Mouse (Mus musculus): Measurements from ENCODE around the gene Gm28308. TPM values are rescaled to one million over a fixed set of nuclear protein-coding genes. Genes with fewer than 3 reads are reported as not detected.

The Gm28308 gene
- total and polyA plus RNA-seq, 3 experiments = not detected

GRCm38 (mm10) chr6:52173648-52174047, 39.5 kb downstream of the Gm28308 start:
- dilution Hi-C loops (cut with MboI; ENCODE audit: extremely low pct_ligation_motif_present, extremely low pct_unique_long_range_greater_than_20kb, low sequenced_read_pairs) = no loop called here
- TF ChIP-seq USF2 (conservative IDR thresholded peaks at IDR 0.05; ENCODE audit: low read depth, low read length) = no peak
- TF ChIP-seq ZKSCAN1 (IDR thresholded peaks at IDR 0.05; ENCODE audit: borderline replicate concordance, low read depth, low read length) = no peak
- TF ChIP-seq MYC (IDR thresholded peaks at IDR 0.05; ENCODE audit: low read depth, low read length) = no peak
- no peak for TF ChIP-seq CHD2 (IDR thresholded peaks at IDR 0.05; ENCODE audit: low read length)
- no peak for TF ChIP-seq ELF1 (IDR thresholded peaks at IDR 0.05; ENCODE audit: low read depth, low read length)
- TF ChIP-seq CHD1 (IDR thresholded peaks at IDR 0.05; ENCODE audit: low read depth, low read length) = no peak
- no peak for TF ChIP-seq ZNF384 (IDR thresholded peaks at IDR 0.05; ENCODE audit: low read depth, low read length)
- TF ChIP-seq ETS1 (conservative IDR thresholded peaks at IDR 0.05; ENCODE audit: low read depth, low read length) = no peak
- TF ChIP-seq MEF2A (IDR thresholded peaks at IDR 0.05; ENCODE audit: borderline replicate concordance, low read depth, low read length) = no peak
- TF ChIP-seq JUND (conservative IDR thresholded peaks at IDR 0.05; ENCODE audit: low read depth, low read length) = no peak
- no peak for TF ChIP-seq EP300 (IDR thresholded peaks at IDR 0.05; ENCODE audit: low read length)
- Histone ChIP-seq H3K27ac (ENCODE audit: insufficient read depth, low read depth) (no peak overlapping the region), H3K4me3 (replicated peaks in 1 of 3; ENCODE audit: low read depth in 2 of 3, low read length in 2 of 3, poor library complexity in 1 of 3) (no peak overlapping the region), H3K79me2 (replicated peaks; ENCODE audit: control insufficient read depth, extremely low read depth, insufficient read depth, poor library complexity, severe bottlenecking) (no peaks in the 10 kb centered on the region), H3K9me3 (replicated peaks; ENCODE audit: low read length) (peaks cover 9% of the 10 kb centered on the region), H3K36me3 (replicated peaks in 1 of 2; ENCODE audit: control insufficient read depth in 1 of 2, insufficient read depth in 1 of 2, low read length in 1 of 2) (peaks cover 3 to 10% of the 10 kb centered on the region in 2 experiments), H3K27me3 (replicated peaks) (no peaks in the 10 kb centered on the region), H3K9ac (ENCODE audit: insufficient read depth, low read depth) (no peak overlapping the region), H3K4me2 (ENCODE audit: insufficient read depth, low read depth, poor library complexity, severe bottlenecking) (no peak overlapping the region), H3K4me1 (ENCODE audit: control insufficient read depth in 1 of 2, insufficient read depth in 2 of 2) (no peaks in the 10 kb centered on the region)
- in situ Hi-C loops (cut with MboI; ENCODE audit: low pct_ligation_motif_present, low pct_unique_long_range_greater_than_20kb, low sequenced_read_pairs) = no loop called here
- DNase-seq (ENCODE audit: extremely low read depth) = no peak

GRCm38 (mm10) chr6:52172501-52172900, 40.6 kb downstream of the Gm28308 start:
- Histone ChIP-seq H3K9me3 (replicated peaks; ENCODE audit: low read length) (peaks cover 9% of the 10 kb centered on the region), H3K27me3 (replicated peaks) (no peaks in the 10 kb centered on the region), H3K9ac (ENCODE audit: insufficient read depth, low read depth) (no peak overlapping the region), H3K4me2 (ENCODE audit: insufficient read depth, low read depth, poor library complexity, severe bottlenecking) (no peak overlapping the region), H3K27ac (ENCODE audit: insufficient read depth, low read depth) (no peak overlapping the region), H3K4me1 (ENCODE audit: control insufficient read depth in 1 of 2, insufficient read depth in 2 of 2) (no peaks in the 10 kb centered on the region), H3K4me3 (replicated peaks in 1 of 3; ENCODE audit: low read depth in 2 of 3, low read length in 2 of 3, poor library complexity in 1 of 3) (no peak overlapping the region), H3K79me2 (replicated peaks; ENCODE audit: control insufficient read depth, extremely low read depth, insufficient read depth, poor library complexity, severe bottlenecking) (no peaks in the 10 kb centered on the region), H3K36me3 (replicated peaks in 1 of 2; ENCODE audit: control insufficient read depth in 1 of 2, insufficient read depth in 1 of 2, low read length in 1 of 2) (peaks cover 3 to 19% of the 10 kb centered on the region in 2 experiments)
- no peak for DNase-seq (ENCODE audit: extremely low read depth)
- dilution Hi-C loops (cut with MboI; ENCODE audit: extremely low pct_ligation_motif_present, extremely low pct_unique_long_range_greater_than_20kb, low sequenced_read_pairs) = no loop called here
- TF ChIP-seq CHD2 (IDR thresholded peaks at IDR 0.05; ENCODE audit: low read length) (no peak), ZC3H11A (IDR thresholded peaks at IDR 0.05; ENCODE audit: low read depth, low read length) (no peak)
- in situ Hi-C loops (cut with MboI; ENCODE audit: low pct_ligation_motif_present, low pct_unique_long_range_greater_than_20kb, low sequenced_read_pairs) = no loop called here

- Histone ChIP-seq H3K27ac (ENCODE audit: insufficient read depth, low read depth) (no peak overlapping the region), H3K36me3 (replicated peaks in 1 of 2; ENCODE audit: control insufficient read depth in 1 of 2, insufficient read depth in 1 of 2, low read length in 1 of 2) (peaks cover 3 to 21% of the 10 kb centered on the region in 2 experiments), H3K9ac (ENCODE audit: insufficient read depth, low read depth) (no peak overlapping the region), H3K4me2 (ENCODE audit: insufficient read depth, low read depth, poor library complexity, severe bottlenecking) (no peak overlapping the region), H3K4me3 (replicated peaks in 1 of 3; ENCODE audit: low read depth in 2 of 3, low read length in 2 of 3, poor library complexity in 1 of 3) (no peak overlapping the region), H3K9me3 (replicated peaks; ENCODE audit: low read length) (peaks cover 9% of the 10 kb centered on the region), H3K79me2 (replicated peaks; ENCODE audit: control insufficient read depth, extremely low read depth, insufficient read depth, poor library complexity, severe bottlenecking) (no peaks in the 10 kb centered on the region), H3K27me3 (replicated peaks) (no peaks in the 10 kb centered on the region), H3K4me1 (ENCODE audit: control insufficient read depth in 1 of 2, insufficient read depth in 2 of 2) (no peaks in the 10 kb centered on the region)
- TF ChIP-seq CHD1 (IDR thresholded peaks at IDR 0.05; ENCODE audit: low read depth, low read length) = no peak
- no peak for TF ChIP-seq USF1 (IDR thresholded peaks at IDR 0.05; ENCODE audit: low read depth, low read length)
- no peak for TF ChIP-seq CHD2 (IDR thresholded peaks at IDR 0.05; ENCODE audit: low read length)
- no peak for TF ChIP-seq MAZ (IDR thresholded peaks at IDR 0.05; ENCODE audit: low read depth, low read length)
- TF ChIP-seq SIN3A (IDR thresholded peaks at IDR 0.05; ENCODE audit: low read length) = no peak
- TF ChIP-seq ELF1 (IDR thresholded peaks at IDR 0.05; ENCODE audit: low read depth, low read length) = no peak
- no peak for TF ChIP-seq ZMIZ1 (IDR thresholded peaks at IDR 0.05; ENCODE audit: low read depth, low read length)
- no peak for TF ChIP-seq SMC3 (IDR thresholded peaks at IDR 0.05; ENCODE audit: low read depth, low read length)
- TF ChIP-seq ZNF384 (IDR thresholded peaks at IDR 0.05; ENCODE audit: low read depth, low read length) = no peak
- no peak for TF ChIP-seq MEF2A (IDR thresholded peaks at IDR 0.05; ENCODE audit: borderline replicate concordance, low read depth, low read length)
- TF ChIP-seq MXI1 (IDR thresholded peaks at IDR 0.05; ENCODE audit: low read depth, low read length) = no peak
- dilution Hi-C loops (cut with MboI; ENCODE audit: extremely low pct_ligation_motif_present, extremely low pct_unique_long_range_greater_than_20kb, low sequenced_read_pairs) = no loop called here
- in situ Hi-C loops (cut with MboI; ENCODE audit: low pct_ligation_motif_present, low pct_unique_long_range_greater_than_20kb, low sequenced_read_pairs) = no loop called here
- no peak for DNase-seq (ENCODE audit: extremely low read depth)
Observed at GRCm38 (mm10) chr6:52171938-52172337, 41.2 kb downstream of the Gm28308 start.
